8 mouse cellular contexts compared by ENCODE assay signal in the genomic region with DNA sequence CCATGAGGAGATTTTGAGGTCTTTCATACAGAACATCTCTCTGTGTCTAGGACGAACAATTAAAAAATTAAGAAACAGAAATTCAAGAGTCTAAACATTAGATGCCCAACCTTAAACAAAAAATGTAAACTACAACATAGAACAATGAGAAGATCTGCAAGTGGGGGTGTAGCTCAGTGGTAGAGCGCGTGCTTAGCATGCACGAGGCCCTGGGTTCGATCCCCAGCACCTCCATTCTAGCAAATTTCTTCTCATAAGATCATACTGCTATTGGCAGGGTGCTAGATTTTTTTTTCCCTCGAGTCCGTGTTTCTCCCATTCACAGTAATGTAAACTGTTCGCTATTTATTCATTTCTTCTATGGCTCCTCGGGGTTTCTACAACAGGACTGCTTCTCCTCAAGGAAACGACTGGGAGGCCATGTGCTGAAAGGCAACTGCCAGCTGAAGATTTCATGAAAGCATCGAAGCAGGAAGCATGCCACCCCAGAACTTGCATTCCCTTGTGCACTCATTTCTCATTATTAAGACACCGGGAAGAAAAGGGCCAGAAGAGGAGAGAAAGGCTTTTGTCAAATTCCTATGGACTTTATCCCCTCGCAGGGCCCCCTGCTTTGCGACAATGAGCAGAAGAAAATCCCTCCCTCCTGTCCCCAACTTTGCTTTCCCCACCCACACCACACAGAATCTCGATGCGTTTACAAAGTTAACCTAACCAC. TPM values are rescaled to one million over a fixed set of nuclear protein-coding genes. Genes with fewer than 3 reads are reported as not detected.
DNase-seq lines count a peak whose midpoint lies in the region; ATAC-seq and TF ChIP-seq lines count a peak whose summit lies in the region.

No protein-coding gene starts in this region.

- H3K9ac ChIP-seq in kidney, postnatal 0 days (ENCODE audit: low read depth, low read length) = no peak overlapping the region
- H3K9ac ChIP-seq in hindbrain, embryonic 11.5 days (ENCODE audit: low read depth, low read length) = no peak overlapping the region
- no peak overlapping the region for H3K9ac ChIP-seq in midbrain, embryonic 11.5 days (ENCODE audit: low read length)

- no peak for ATAC-seq in kidney, postnatal 0 days (replicated peaks; ENCODE audit: low FRiP score, low read depth)
- ATAC-seq in hindbrain, embryonic 11.5 days (ENCODE audit: low FRiP score) = no peak
- ATAC-seq in midbrain, embryonic 11.5 days (ENCODE audit: low FRiP score) = no peak

- DNase-seq in kidney, postnatal 0 days (ENCODE audit: low spot score) = no peak
- no peak for DNase-seq in kidney, adult 8-10 months
- DNase-seq in ZHBTc4 (ENCODE audit: low read depth, low spot score) = peak; percentile 71
- peak; percentile 55 for DNase-seq in hindbrain, embryonic 11.5 days (ENCODE audit: low spot score)
- peak; percentile 86 for DNase-seq in midbrain, embryonic 11.5 days (ENCODE audit: low spot score, missing footprints)
- no peak for DNase-seq in urinary bladder, postnatal 4 days (ENCODE audit: low spot score in 2 of 2)
- no peak for DNase-seq in adrenal gland, postnatal 25 days
- no peak for DNase-seq in kidney, postnatal 25 days

- TF ChIP-seq CTCF in kidney, postnatal 0 days (IDR thresholded peaks at IDR 0.05; ENCODE audit: low read depth) = no peak

- 12% methylated on average over 16 of the region's 16 CpGs for WGBS in kidney, postnatal 0 days
- WGBS in hindbrain, embryonic 11.5 days = 5% methylated on average over 16 of the region's 16 CpGs
- WGBS in midbrain, embryonic 11.5 days = 7% methylated on average over 16 of the region's 16 CpGs

- H3K9me3 ChIP-seq in kidney, postnatal 0 days (replicated peaks; ENCODE audit: low read length) = no peaks in the 10 kb centered on the region
- no peaks in the 10 kb centered on the region for H3K9me3 ChIP-seq in hindbrain, embryonic 11.5 days (ENCODE audit: control insufficient read depth, low read length)
- no peaks in the 10 kb centered on the region for H3K9me3 ChIP-seq in midbrain, embryonic 11.5 days (ENCODE audit: control insufficient read depth, low read length)

- no peaks in the 10 kb centered on the region for H3K27me3 ChIP-seq in kidney, postnatal 0 days (ENCODE audit: insufficient read depth, low read length)
- peaks cover 6% of the 10 kb centered on the region; the same call in 1 of the 2 replicates for H3K27me3 ChIP-seq in hindbrain, embryonic 11.5 days (ENCODE audit: control insufficient read depth, insufficient read depth, low read length)
- H3K27me3 ChIP-seq in midbrain, embryonic 11.5 days (ENCODE audit: control insufficient read depth, insufficient read depth, low read length) = peaks cover 4% of the 10 kb centered on the region

- H3K36me3 ChIP-seq in kidney, postnatal 0 days (ENCODE audit: insufficient read depth, low read length) = no peaks in the 10 kb centered on the region
- H3K36me3 ChIP-seq in hindbrain, embryonic 11.5 days (ENCODE audit: control insufficient read depth, insufficient read depth, low read length) = no peaks in the 10 kb centered on the region
- H3K36me3 ChIP-seq in midbrain, embryonic 11.5 days (ENCODE audit: control insufficient read depth, insufficient read depth, low read length) = no peaks in the 10 kb centered on the region

- peaks cover 6% of the 10 kb centered on the region; the same call in 1 of the 2 replicates for H3K4me1 ChIP-seq in kidney, postnatal 0 days (replicated peaks; ENCODE audit: insufficient read depth, low read length)
- no peaks in the 10 kb centered on the region for H3K4me1 ChIP-seq in hindbrain, embryonic 11.5 days (replicated peaks; ENCODE audit: control insufficient read depth, insufficient read depth, low read length)
- 0 out of 2 replicates have a peak, but pooled peaks cover 2% of the 10 kb centered on the region for H3K4me1 ChIP-seq in midbrain, embryonic 11.5 days (ENCODE audit: control insufficient read depth, insufficient read depth, low read length)

- H3K27ac ChIP-seq in kidney, postnatal 0 days = no peak overlapping the region
- H3K27ac ChIP-seq in hindbrain, embryonic 11.5 days (ENCODE audit: low read depth, low read length) = no peak overlapping the region
- H3K27ac ChIP-seq in midbrain, embryonic 11.5 days (ENCODE audit: low read depth, low read length) = no peak overlapping the region

- peak overlapping the region; percentile 27 for H3K4me3 ChIP-seq in kidney, postnatal 0 days (replicated peaks; ENCODE audit: low read depth, low read length)
- H3K4me3 ChIP-seq in hindbrain, embryonic 11.5 days (ENCODE audit: low read depth, low read length) = peak overlapping the region; percentile 8; the same call in 1 of the 2 replicates
- H3K4me3 ChIP-seq in midbrain, embryonic 11.5 days (ENCODE audit: low read depth, low read length) = peak overlapping the region; percentile 4; the same call in 1 of the 2 replicates

- H3K4me2 ChIP-seq in kidney, postnatal 0 days (ENCODE audit: low read length) = peak overlapping the region; percentile 43
- peak overlapping the region; percentile 15; the same call in 1 of the 2 replicates for H3K4me2 ChIP-seq in hindbrain, embryonic 11.5 days (replicated peaks; ENCODE audit: low read depth, low read length)
- H3K4me2 ChIP-seq in midbrain, embryonic 11.5 days = peak overlapping the region; percentile 16

RNA-seq across cellular contexts. Expression of a gene that starts 50.0 kb away (rescaled TPM):
- polyA plus RNA-seq in kidney, postnatal 0 days (2015; fragmentation: Nextera tagmentation; extraction: Ambion mirVana) = not detected in 2 replicates
- not detected in 2 replicates for polyA plus RNA-seq in hindbrain, embryonic 11.5 days (2014; fragmentation: Nextera tagmentation; extraction: Ambion mirVana)
- polyA plus RNA-seq in midbrain, embryonic 11.5 days (2014; fragmentation: Nextera tagmentation; extraction: Ambion mirVana) = not detected in 2 replicates
- total RNA-seq in adrenal gland, postnatal 25 days (2021) = not detected in 2 replicates

Comparison
In these comparisons a context has a peak if more than half of its experiments do, and no peak if none do; other contexts are left out.
1. DNase-seq: peak in ZHBTc4 (single experiment), hindbrain, embryonic 11.5 days (single experiment) and midbrain, embryonic 11.5 days (single experiment); none in kidney, postnatal 0 days (single experiment), kidney, adult 8-10 months (0 of 2), urinary bladder, postnatal 4 days (0 of 2), adrenal gland, postnatal 25 days (single experiment) and kidney, postnatal 25 days (0 of 2).
2. Peak in every context shown above with its lines, with median percentiles within 50 percentile points of each other: H3K4me2 ChIP-seq and H3K4me3 ChIP-seq.